Mouse (Mus musculus): ENCODE results near the gene 4933417A18Rik. TPM values are rescaled to one million over a fixed set of nuclear protein-coding genes. Genes with fewer than 3 reads are reported as not detected.
A peak's percentile ranks its signal among the peaks of the same experiment; 100 is the strongest.
"Not testable (repeated sequence)": the region's sequence is repeated elsewhere in the genome, so short reads cannot be mapped to it uniquely, and the experiment has no call there.

Gene 4933417A18Rik
- polyA plus RNA-seq, 1 experiment: not detected

DNA sequence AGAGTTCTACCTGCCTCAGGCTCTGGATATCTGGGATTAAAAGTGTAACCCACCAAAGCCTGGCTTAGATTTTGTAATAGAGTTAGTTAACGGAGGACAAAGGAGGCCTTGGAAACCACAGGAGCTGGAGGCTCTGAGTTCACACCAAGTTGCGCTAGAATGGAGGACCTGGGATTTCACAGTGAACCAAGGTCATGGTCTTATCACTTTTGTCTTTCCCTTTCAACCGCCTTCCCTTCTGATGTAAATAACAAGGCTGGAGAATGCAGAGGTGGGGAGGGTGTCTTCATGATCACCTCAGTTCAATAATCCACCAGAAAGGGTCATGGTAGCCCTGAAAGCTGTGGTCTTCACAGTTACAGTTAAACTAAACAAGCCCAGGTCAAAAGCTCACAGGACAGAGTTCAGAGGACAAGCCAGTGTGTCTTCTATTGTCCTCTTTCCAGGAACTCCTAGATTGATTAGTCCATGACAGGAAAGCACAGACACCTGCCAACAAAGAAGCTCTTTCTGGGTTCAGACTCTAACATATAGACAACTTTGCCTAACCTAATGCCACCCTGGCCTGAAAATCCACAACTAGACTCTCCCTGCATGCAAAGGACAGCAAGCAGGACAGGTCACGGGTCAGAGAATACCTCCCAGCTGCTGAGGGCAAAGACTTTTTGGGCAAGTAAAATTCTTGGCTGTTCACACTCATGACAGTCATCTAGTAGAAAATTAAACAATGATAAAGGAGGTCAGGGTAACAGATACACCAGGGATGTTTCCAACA is 37.0 kb downstream of the 4933417A18Rik start:
- no peaks in the 10 kb centered on the region for H3K36me3 ChIP-seq (ENCODE audit: control insufficient read depth, insufficient read depth, low read length, poor library complexity, severe bottlenecking)
- no peak overlapping the region for H3K9ac ChIP-seq (ENCODE audit: low read depth, poor library complexity, severe bottlenecking)
- TF ChIP-seq CTCF (IDR thresholded peaks at IDR 0.05; ENCODE audit: low read depth, low read length) (no peak), POLR2A (IDR thresholded peaks at IDR 0.05; ENCODE audit: insufficient read depth, low read length) (no peak)
- H3K4me3 ChIP-seq (ENCODE audit: low read depth, low read length): no peak overlapping the region
- H3K9me3 ChIP-seq (replicated peaks; ENCODE audit: control insufficient read depth, insufficient read depth, low read length, poor library complexity, severe bottlenecking): peaks cover 5% of the 10 kb centered on the region; the same call in 1 of the 2 replicates
- H3K4me1 ChIP-seq (ENCODE audit: control insufficient read depth, insufficient read depth, low read length): no peaks in the 10 kb centered on the region
- no peaks in the 10 kb centered on the region for H3K27me3 ChIP-seq (ENCODE audit: control insufficient read depth, insufficient read depth, low read length, poor library complexity, severe bottlenecking)
- H3K27ac ChIP-seq (ENCODE audit: insufficient read depth, low read length): no peak overlapping the region

- Histone ChIP-seq H3K27ac (ENCODE audit: insufficient read depth, low read length) (no peak within 1 kb of the TSS), H3K36me3 (ENCODE audit: control insufficient read depth, insufficient read depth, low read length, poor library complexity, severe bottlenecking) (no peaks in the 10 kb centered on the region), H3K9me3 (replicated peaks; ENCODE audit: control insufficient read depth, insufficient read depth, low read length, poor library complexity, severe bottlenecking) (peaks cover 5% of the 10 kb centered on the region; the same call in 1 of the 2 replicates), H3K4me1 (ENCODE audit: control insufficient read depth, insufficient read depth, low read length) (no peaks in the 10 kb centered on the region), H3K9ac (ENCODE audit: low read depth, poor library complexity, severe bottlenecking) (no peak within 1 kb of the TSS), H3K4me3 (ENCODE audit: low read depth, low read length) (peak within 1 kb of the TSS; percentile 30), H3K27me3 (ENCODE audit: control insufficient read depth, insufficient read depth, low read length, poor library complexity, severe bottlenecking) (no peaks in the 10 kb centered on the region)
- no peak for TF ChIP-seq EP300 (IDR thresholded peaks at IDR 0.05; ENCODE audit: insufficient read depth, low read depth, low read length)
- TF ChIP-seq CTCF (IDR thresholded peaks at IDR 0.05; ENCODE audit: low read depth, low read length): no peak
- no peak for TF ChIP-seq POLR2A (IDR thresholded peaks at IDR 0.05; ENCODE audit: insufficient read depth, low read length)
Observed at GRCm38 (mm10) chr13:34963511-34964397, 39.5 kb downstream of the 4933417A18Rik start, which contains the start of gene Eci3. Gene Eci3, minus strand, starts transcription at chr13:34963810.

- H3K27me3 ChIP-seq (ENCODE audit: control insufficient read depth, insufficient read depth, low read length, poor library complexity, severe bottlenecking): no peaks in the 10 kb centered on the region
- H3K9ac ChIP-seq (ENCODE audit: low read depth, poor library complexity, severe bottlenecking): no peak overlapping the region
- TF ChIP-seq CTCF (IDR thresholded peaks at IDR 0.05; ENCODE audit: low read depth, low read length) (no peak), POLR2A (IDR thresholded peaks at IDR 0.05; ENCODE audit: insufficient read depth, low read length) (no peak), EP300 (IDR thresholded peaks at IDR 0.05; ENCODE audit: insufficient read depth, low read depth, low read length) (no peak)
- no peak overlapping the region for H3K27ac ChIP-seq (ENCODE audit: insufficient read depth, low read length)
- H3K36me3 ChIP-seq (ENCODE audit: control insufficient read depth, insufficient read depth, low read length, poor library complexity, severe bottlenecking): no peaks in the 10 kb centered on the region
- no peaks in the 10 kb centered on the region for H3K4me1 ChIP-seq (ENCODE audit: control insufficient read depth, insufficient read depth, low read length)
- H3K4me3 ChIP-seq (ENCODE audit: low read depth, low read length): no peak overlapping the region
- H3K9me3 ChIP-seq (replicated peaks; ENCODE audit: control insufficient read depth, insufficient read depth, low read length, poor library complexity, severe bottlenecking): peaks cover 1% of the 10 kb centered on the region; the same call in 1 of the 2 replicates
Observed at GRCm38 (mm10) chr13:34964419-34964818, 40.2 kb downstream of the 4933417A18Rik start.

DNA sequence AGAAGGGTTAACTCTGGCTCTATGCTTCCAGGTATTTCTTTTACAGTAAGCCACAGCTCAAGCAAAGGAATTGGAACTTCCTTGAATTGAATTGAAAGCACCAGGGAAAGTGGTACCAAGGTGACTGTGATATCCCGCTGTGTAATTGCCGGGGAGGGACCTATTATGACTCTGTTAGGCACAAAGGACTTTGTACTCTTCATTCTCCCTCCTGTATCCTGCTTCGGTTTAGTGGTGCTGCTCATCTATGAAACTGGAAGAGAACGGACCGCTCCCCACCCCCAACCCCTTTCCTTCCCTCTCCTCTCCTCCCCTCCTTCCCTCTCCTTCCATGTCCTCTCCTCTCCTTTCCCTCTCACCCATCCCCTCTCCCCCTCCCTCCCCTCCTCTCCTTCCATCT is 40.7 kb downstream of the 4933417A18Rik start:
- Histone ChIP-seq H3K27ac (ENCODE audit: insufficient read depth, low read length) (no peak overlapping the region), H3K9ac (ENCODE audit: low read depth, poor library complexity, severe bottlenecking) (no peak overlapping the region), H3K27me3 (ENCODE audit: control insufficient read depth, insufficient read depth, low read length, poor library complexity, severe bottlenecking) (no peaks in the 10 kb centered on the region), H3K9me3 (replicated peaks; ENCODE audit: control insufficient read depth, insufficient read depth, low read length, poor library complexity, severe bottlenecking) (no peaks in the 10 kb centered on the region), H3K4me1 (ENCODE audit: control insufficient read depth, insufficient read depth, low read length) (no peaks in the 10 kb centered on the region), H3K4me3 (ENCODE audit: low read depth, low read length) (no peak overlapping the region), H3K36me3 (ENCODE audit: control insufficient read depth, insufficient read depth, low read length, poor library complexity, severe bottlenecking) (no peaks in the 10 kb centered on the region)
- no peak for TF ChIP-seq EP300 (IDR thresholded peaks at IDR 0.05; ENCODE audit: insufficient read depth, low read depth, low read length)
- no peak for TF ChIP-seq CTCF (IDR thresholded peaks at IDR 0.05; ENCODE audit: low read depth, low read length)
- no peak for TF ChIP-seq POLR2A (IDR thresholded peaks at IDR 0.05; ENCODE audit: insufficient read depth, low read length)

DNA sequence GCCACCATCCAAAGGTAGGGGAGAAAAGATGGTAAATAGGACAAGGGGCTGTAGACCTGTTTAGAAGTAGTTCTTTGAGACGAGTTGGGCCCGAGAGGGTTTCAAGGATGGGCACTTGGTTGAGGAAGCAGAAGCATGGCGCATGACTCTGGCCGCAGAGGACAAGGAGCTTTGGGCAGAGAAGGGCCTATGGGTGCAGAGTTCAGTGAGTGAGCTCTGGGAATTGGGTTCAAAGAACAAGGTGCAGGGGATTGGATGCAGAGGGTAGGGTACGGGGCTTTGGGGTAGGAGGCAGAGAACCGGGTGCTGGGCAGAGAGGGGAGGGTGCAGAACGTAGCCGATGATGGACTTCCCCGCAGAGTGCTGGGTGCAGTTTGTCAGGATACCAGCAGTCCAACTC is 41.4 kb downstream of the 4933417A18Rik start:
- H3K9ac ChIP-seq (ENCODE audit: low read depth, poor library complexity, severe bottlenecking); H3K36me3 ChIP-seq (ENCODE audit: control insufficient read depth, insufficient read depth, low read length, poor library complexity, severe bottlenecking); H3K27me3 ChIP-seq (ENCODE audit: control insufficient read depth, insufficient read depth, low read length, poor library complexity, severe bottlenecking); H3K9me3 ChIP-seq (replicated peaks; ENCODE audit: control insufficient read depth, insufficient read depth, low read length, poor library complexity, severe bottlenecking); H3K27ac ChIP-seq (ENCODE audit: insufficient read depth, low read length); H3K4me1 ChIP-seq (ENCODE audit: control insufficient read depth, insufficient read depth, low read length); H3K4me3 ChIP-seq (ENCODE audit: low read depth, low read length): not testable (repeated sequence)

- H3K27ac ChIP-seq (ENCODE audit: insufficient read depth, low read length); H3K9ac ChIP-seq (ENCODE audit: low read depth, poor library complexity, severe bottlenecking); H3K36me3 ChIP-seq (ENCODE audit: control insufficient read depth, insufficient read depth, low read length, poor library complexity, severe bottlenecking); H3K27me3 ChIP-seq (ENCODE audit: control insufficient read depth, insufficient read depth, low read length, poor library complexity, severe bottlenecking); H3K4me1 ChIP-seq (ENCODE audit: control insufficient read depth, insufficient read depth, low read length); H3K4me3 ChIP-seq (ENCODE audit: low read depth, low read length); H3K9me3 ChIP-seq (replicated peaks; ENCODE audit: control insufficient read depth, insufficient read depth, low read length, poor library complexity, severe bottlenecking): not testable (repeated sequence)
Observed at GRCm38 (mm10) chr13:34972456-34972855, 48.2 kb downstream of the 4933417A18Rik start.

All from ES-Bruce4 (cell line).